Mouse (Mus musculus): Measurements from ENCODE around the gene Dph2. TPM values are rescaled to one million over a fixed set of nuclear protein-coding genes. Genes with fewer than 3 reads are reported as not detected.

The Dph2 gene
- polyA plus RNA-seq, 1 experiment from 2014 or later, result 10.9 TPM

Other genes with a start within 250 kb of the Dph2 start
- gene Dmap1, start 209.8 kb downstream of the Dph2 start, polyA plus RNA-seq (2015; fragmentation: Nextera tagmentation; extraction: Ambion mirVana), result 42.1 and 42.3 TPM in 2 replicates
- gene Gm12845, start 167.6 kb downstream of the Dph2 start, polyA plus RNA-seq (2015; fragmentation: Nextera tagmentation; extraction: Ambion mirVana), result not detected in 2 replicates
- not detected in 2 replicates for gene Klf17, start 126.4 kb downstream of the Dph2 start, polyA plus RNA-seq (2015; fragmentation: Nextera tagmentation; extraction: Ambion mirVana)
- gene Slc6a9, start 57.5 kb downstream of the Dph2 start, polyA plus RNA-seq (2015; fragmentation: Nextera tagmentation; extraction: Ambion mirVana), result 8.4 and 10.6 TPM in 2 replicates
- gene Ccdc24, start 19.5 kb downstream of the Dph2 start, polyA plus RNA-seq (2015; fragmentation: Nextera tagmentation; extraction: Ambion mirVana), result 0.74 and 1.1 TPM in 2 replicates
- 13.5 and 13.9 TPM in 2 replicates for gene B4galt2, start 8.5 kb downstream of the Dph2 start, polyA plus RNA-seq (2015; fragmentation: Nextera tagmentation; extraction: Ambion mirVana)
- 188 and 220 TPM in 2 replicates for gene Atp6v0b, start 4.7 kb downstream of the Dph2 start, polyA plus RNA-seq (2015; fragmentation: Nextera tagmentation; extraction: Ambion mirVana)
- 40.3 and 41.2 TPM in 2 replicates for gene Ipo13, start 23.0 kb upstream of the Dph2 start, polyA plus RNA-seq (2015; fragmentation: Nextera tagmentation; extraction: Ambion mirVana)
- 0.66 and 0.98 TPM in 2 replicates for gene Artn, start 37.7 kb upstream of the Dph2 start, polyA plus RNA-seq (2015; fragmentation: Nextera tagmentation; extraction: Ambion mirVana)
- 7.0 and 8.0 TPM in 2 replicates for gene St3gal3, start 242.9 kb upstream of the Dph2 start, polyA plus RNA-seq (2015; fragmentation: Nextera tagmentation; extraction: Ambion mirVana)

All from heart, embryonic 13.5 days (tissue).